Mouse (Mus musculus): ENCODE measurements around the gene Pigl.

DNA sequence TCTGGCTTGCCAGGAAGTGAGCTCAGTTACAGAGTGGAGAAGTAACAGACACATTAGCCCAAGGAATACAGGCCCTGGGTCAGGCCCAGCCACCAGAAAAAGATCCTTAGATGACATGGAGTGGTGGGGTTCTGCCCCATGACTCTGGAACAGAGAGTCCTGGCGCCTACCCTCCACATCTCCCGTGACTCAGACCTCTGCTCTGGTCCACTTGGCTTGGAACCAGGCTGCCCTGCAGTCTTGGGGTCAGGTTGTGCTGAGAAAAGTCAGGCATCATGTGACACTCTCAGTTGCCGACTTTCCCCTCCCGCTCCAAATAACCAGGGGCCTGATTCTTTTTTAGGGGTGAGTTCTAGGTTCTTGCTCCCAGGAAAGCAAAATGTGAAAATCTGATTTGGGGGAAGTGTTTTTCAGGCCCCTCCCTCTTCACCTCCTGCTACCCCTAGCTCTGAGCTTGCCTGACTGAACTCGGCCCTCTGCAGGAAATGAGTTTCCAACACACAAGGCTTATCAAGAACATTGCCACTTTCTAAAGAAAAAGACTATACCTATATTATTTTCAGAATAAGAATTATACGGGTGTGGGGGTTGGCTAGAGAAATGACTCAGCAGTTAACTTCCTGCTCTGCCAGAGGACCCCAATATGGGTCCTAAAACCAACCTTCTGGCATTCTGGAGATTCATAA is 100.8 kb downstream of the Pigl start:
- TF ChIP-seq POLR2A (IDR thresholded peaks at IDR 0.05; ENCODE audit: insufficient read depth, low read depth, low read length): no peak
- no peak for TF ChIP-seq CTCF (IDR thresholded peaks at IDR 0.05)

All from heart, adult 2 months (tissue).